Mouse (Mus musculus) hindbrain, embryonic 16.5 days (tissue): ENCODE measurements around the gene Olfr944. TPM values are rescaled to one million over a fixed set of nuclear protein-coding genes. Genes with fewer than 3 reads are reported as not detected.

Experiments used
- ATAC-seq: fragments of 200-750 bp; cut with Nextera tagmentation; 2 replicates; pipeline ENCODE4 v1.8.0; 2017; ENCODE audit warnings: moderate TSS enrichment, moderate library complexity
- H3K27ac ChIP-seq: fragments of 300-500 bp; sonication (generic); 2 replicates; pipeline ENCODE4 v1.5.1; 2014; ENCODE audit warnings: low read depth, mild to moderate bottlenecking, control low read depth, low read length, moderate library complexity
- H3K27me3 ChIP-seq: fragments of 300-500 bp; sonication (generic); replicated peaks from 2 replicates; pipeline ENCODE4 v1.6.1; 2014; ENCODE audit warnings: low read length; ENCODE audit not compliant: control insufficient read depth, insufficient read depth
- H3K36me3 ChIP-seq: fragments of 300-500 bp; sonication (generic); 2 replicates; pipeline ENCODE4 v1.6.1; 2014; ENCODE audit warnings: mild to moderate bottlenecking, low read length, moderate library complexity, mixed read lengths; ENCODE audit not compliant: control insufficient read depth, insufficient read depth
- H3K4me1 ChIP-seq: fragments of 300-500 bp; sonication (generic); 2 replicates; pipeline ENCODE4 v1.6.1; 2014; ENCODE audit warnings: low read depth, low read length; ENCODE audit not compliant: control insufficient read depth, insufficient read depth
- H3K4me2 ChIP-seq: fragments of 300-500 bp; sonication (generic); 2 replicates; pipeline ENCODE4 v1.6.1; 2014; ENCODE audit warnings: mild to moderate bottlenecking, low read length, control low read depth, moderate library complexity
- H3K4me3 ChIP-seq: fragments of 300-500 bp; sonication (generic); 2 replicates; pipeline ENCODE4 v1.5.1; 2014; ENCODE audit warnings: mild to moderate bottlenecking, low read length, control low read depth, moderate library complexity
- H3K9ac ChIP-seq: fragments of 300-500 bp; sonication (generic); 2 replicates; pipeline ENCODE4 v1.6.1; 2014; ENCODE audit warnings: low read depth, mild to moderate bottlenecking, control low read depth, low read length, moderate library complexity
- H3K9me3 ChIP-seq: fragments of 300-500 bp; sonication (generic); 2 replicates; pipeline ENCODE4 v1.6.1; 2014; ENCODE audit warnings: mild to moderate bottlenecking, low read length, moderate library complexity; ENCODE audit not compliant: control insufficient read depth
- WGBS: fragments of 180-500 bp; shearing (Covaris S2); extraction: QIAGEN DNeasy Blood & Tissue Kit; methylation state at CpG from one replicate; pipeline ENCODE4 v1.1.7; 2014; 5-methylcytosine and 5-hydroxymethylcytosine counted together
- polyA plus RNA-seq: library from polyadenylated mRNA; unstranded; fragments of >200 nt; fragmentation: Nextera tagmentation; extraction: Ambion mirVana; gene quantifications from 2 replicates; pipeline ENCODE4 v1.2.1, GENCODE M21; 2015

Gene Olfr944
- polyA plus RNA-seq, result not detected in 2 replicates

DNA sequence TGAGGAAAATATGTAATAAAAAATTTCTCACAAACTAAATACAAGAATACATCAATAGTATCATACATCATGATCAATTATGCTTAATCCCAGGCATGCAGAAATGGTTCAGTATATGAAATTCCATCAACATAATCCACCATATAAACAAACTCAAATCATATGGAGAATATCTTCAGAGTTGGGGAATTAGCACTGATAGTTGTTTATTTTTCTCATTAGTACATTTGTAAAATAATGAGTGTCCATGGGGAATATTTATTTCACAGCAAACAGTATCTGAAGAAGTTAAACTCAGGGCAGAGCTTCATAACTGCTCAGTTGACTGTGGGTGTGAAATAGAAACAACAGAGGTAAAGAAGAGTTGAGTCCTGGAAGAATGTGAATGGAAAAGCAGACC is at the start of gene Olfr944:
Olfr944 (plus strand) TSS at position 301 of the 400 bp plus-strand sequence.
- no peaks in the 10 kb centered on the region for H3K4me1 ChIP-seq
- H3K4me3 ChIP-seq, result no peak within 1 kb of the TSS
- no peaks in the 10 kb centered on the region for H3K27me3 ChIP-seq
- no peaks in the 10 kb centered on the region for H3K36me3 ChIP-seq
- H3K9ac ChIP-seq, result no peak within 1 kb of the TSS
- no peaks in the 10 kb centered on the region for H3K9me3 ChIP-seq
- ATAC-seq, result no peak
- no peak within 1 kb of the TSS for H3K27ac ChIP-seq
- H3K4me2 ChIP-seq, result no peak within 1 kb of the TSS

- WGBS, result 51% methylated on average over 1 of the region's 1 CpGs
- Histone ChIP-seq H3K9ac (no peak overlapping the region), H3K9me3 (no peaks in the 10 kb centered on the region), H3K27ac (no peak overlapping the region), H3K4me1 (no peaks in the 10 kb centered on the region), H3K4me3 (no peak overlapping the region), H3K4me2 (no peak overlapping the region), H3K36me3 (no peaks in the 10 kb centered on the region), H3K27me3 (no peaks in the 10 kb centered on the region)
- no peak for ATAC-seq
Observed at GRCm38 (mm10) chr9:39152401-39152800, 49.3 kb upstream of the Olfr944 start.

DNA sequence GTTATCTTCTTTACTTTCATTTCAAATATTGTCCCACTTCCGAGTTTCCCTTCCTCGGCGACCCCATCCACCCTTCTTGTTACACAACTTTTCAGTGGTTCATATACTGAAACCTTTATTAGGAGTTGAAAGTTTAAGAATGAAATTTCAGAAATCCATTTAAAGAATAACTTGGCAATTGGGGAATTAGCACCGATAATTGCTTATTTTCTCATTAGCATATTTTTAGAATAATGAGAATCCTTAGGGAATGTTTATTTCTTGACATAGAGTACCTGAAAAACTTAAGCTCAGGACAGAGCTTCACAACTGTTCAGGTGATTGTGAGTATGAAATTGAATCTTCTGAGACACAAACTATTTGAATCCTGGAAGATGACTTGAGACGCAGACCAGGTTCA is 35.7 kb upstream of the Olfr944 start, which contains the start of gene Olfr943:
Olfr943 (plus strand) TSS at position 301 of the 400 bp plus-strand sequence.
- ATAC-seq, result no peak
- Histone ChIP-seq H3K4me2 (no peak within 1 kb of the TSS), H3K9me3 (no peaks in the 10 kb centered on the region), H3K36me3 (no peaks in the 10 kb centered on the region), H3K4me3 (no peak within 1 kb of the TSS), H3K27ac (no peak within 1 kb of the TSS), H3K4me1 (no peaks in the 10 kb centered on the region), H3K9ac (no peak within 1 kb of the TSS), H3K27me3 (no peaks in the 10 kb centered on the region)
- WGBS, result 95% methylated on average over 5 of the region's 5 CpGs

- H3K27me3 ChIP-seq, result no peaks in the 10 kb centered on the region
- 96% methylated on average over 1 of the region's 1 CpGs for WGBS
- no peak for ATAC-seq
- no peak within 1 kb of the TSS for H3K4me3 ChIP-seq
- no peak within 1 kb of the TSS for H3K4me2 ChIP-seq
- no peak within 1 kb of the TSS for H3K27ac ChIP-seq
- no peaks in the 10 kb centered on the region for H3K4me1 ChIP-seq
- no peaks in the 10 kb centered on the region for H3K9me3 ChIP-seq
- H3K9ac ChIP-seq, result no peak within 1 kb of the TSS
- no peaks in the 10 kb centered on the region for H3K36me3 ChIP-seq
Observed at GRCm38 (mm10) chr9:39249894-39250293, 48.2 kb downstream of the Olfr944 start, which contains the start of gene Olfr1537. Olfr1537 (minus strand) TSS chr9:39249994.

Other genes with a start within 250 kb of the Olfr944 start
- not detected in 2 replicates for gene Olfr933, start 229.6 kb upstream of the Olfr944 start, polyA plus RNA-seq
- not detected in 2 replicates for gene Olfr934, start 213.6 kb upstream of the Olfr944 start, polyA plus RNA-seq
- gene Olfr935, start 202.2 kb upstream of the Olfr944 start, polyA plus RNA-seq, result not detected in 2 replicates
- gene Olfr146, start 178.5 kb upstream of the Olfr944 start, polyA plus RNA-seq, result not detected in 2 replicates
- gene Olfr937, start 137.0 kb upstream of the Olfr944 start, polyA plus RNA-seq, result not detected in 2 replicates
- not detected in 2 replicates for gene Olfr938, start 123.0 kb upstream of the Olfr944 start, polyA plus RNA-seq
- gene Olfr27, start 73.8 kb upstream of the Olfr944 start, polyA plus RNA-seq, result not detected in 2 replicates
- gene Olfr943, start 35.6 kb upstream of the Olfr944 start, polyA plus RNA-seq, result not detected in 2 replicates
- gene Olfr1537, start 48.1 kb downstream of the Olfr944 start, polyA plus RNA-seq, result not detected in 2 replicates
- gene Olfr945, start 74.9 kb downstream of the Olfr944 start, polyA plus RNA-seq, result not detected in 2 replicates
- not detected in 2 replicates for gene Olfr948, start 124.1 kb downstream of the Olfr944 start, polyA plus RNA-seq
- not detected in 2 replicates for gene Olfr951, start 185.5 kb downstream of the Olfr944 start, polyA plus RNA-seq
- not detected in 2 replicates for gene Olfr952, start 225.2 kb downstream of the Olfr944 start, polyA plus RNA-seq